Mouse (Mus musculus) left cerebral cortex, adult 8-10 months (tissue): ENCODE results near the gene Tradd. TPM values are rescaled to one million over a fixed set of nuclear protein-coding genes. Genes with fewer than 3 reads are reported as not detected.
"Not testable (repeated sequence)": the region's sequence is repeated elsewhere in the genome, so short reads cannot be mapped to it uniquely, and the experiment has no call there.

Experiments used
- DNase-seq, 2 experiments: peaks; one replicate each; pipeline ENCODE4 v3.0.0; 2022; ENCODE audit warnings: low spot score in 2 of 2
- total RNA-seq, 4 experiments: library from RNA; stranded (reverse); gene quantifications; 2 replicates each; pipeline ENCODE4 v1.2.4; 2022

Gene Tradd
- total RNA-seq, 4 experiments from 2014 or later: 7.9 to 10.9 (median 9.6) TPM

GRCm38 (mm10) chr8:105295895-105296573, 31.6 kb upstream of the Tradd start, which contains the start of gene Exoc3l:
Gene Exoc3l (minus strand): TSS chr8:105296101.
- DNase-seq: no peak

GRCm38 (mm10) chr8:105295256-105295655, 30.8 kb upstream of the Tradd start:
- DNase-seq: no peak

- no peak for DNase-seq
These were observed 30.4 kb upstream of the Tradd start for GRCm38 (mm10) chr8:105294776-105295175.

GRCm38 (mm10) chr8:105293405-105293804, 29.0 kb upstream of the Tradd start:
- no peak for DNase-seq

GRCm38 (mm10) chr8:105292471-105292870, 28.1 kb upstream of the Tradd start:
- no peak for DNase-seq

- not testable (repeated sequence) for DNase-seq
These were observed 27.4 kb upstream of the Tradd start for GRCm38 (mm10) chr8:105291802-105292201.

- not testable (repeated sequence) for DNase-seq
These were observed 27.0 kb upstream of the Tradd start for GRCm38 (mm10) chr8:105291364-105291763.

GRCm38 (mm10) chr8:105290554-105291314, 26.3 kb upstream of the Tradd start:
- DNase-seq: no peak

- peak in 1 of 2 experiments; percentile 59 for DNase-seq
These were observed 25.5 kb upstream of the Tradd start, which contains the start of gene 4931428F04Rik for GRCm38 (mm10) chr8:105289805-105290460. Gene 4931428F04Rik (minus strand): TSS chr8:105289864.

- DNase-seq: peak; percentile 92 to 93
These were observed 24.7 kb upstream of the Tradd start for GRCm38 (mm10) chr8:105288958-105289732.

GRCm38 (mm10) chr8:105288231-105288630, 23.8 kb upstream of the Tradd start:
- DNase-seq: no peak

- DNase-seq: no peak
These were observed 22.5 kb upstream of the Tradd start for GRCm38 (mm10) chr8:105286907-105287306.

- DNase-seq: no peak
These were observed 21.1 kb upstream of the Tradd start for GRCm38 (mm10) chr8:105285514-105285913.

GRCm38 (mm10) chr8:105283074-105283473, 18.7 kb upstream of the Tradd start:
- DNase-seq: no peak

- no peak for DNase-seq
These were observed 17.8 kb upstream of the Tradd start for GRCm38 (mm10) chr8:105282239-105282638.

- no peak for DNase-seq
These were observed 17.4 kb upstream of the Tradd start for GRCm38 (mm10) chr8:105281821-105282220.

GRCm38 (mm10) chr8:105280567-105280966, 16.2 kb upstream of the Tradd start:
- DNase-seq: no peak

- DNase-seq: peak; percentile 77 to 88
These were observed 14.5 kb upstream of the Tradd start for GRCm38 (mm10) chr8:105278911-105279334.

- no peak for DNase-seq
These were observed 12.1 kb upstream of the Tradd start for GRCm38 (mm10) chr8:105276292-105277120.

- DNase-seq: no peak
These were observed 11.4 kb upstream of the Tradd start, which contains the start of gene Nol3 for GRCm38 (mm10) chr8:105275840-105276239. Gene Nol3 (plus strand): TSS chr8:105276140.
